Mouse (Mus musculus): Measurements from ENCODE around the gene Pdgfa.

Gene Pdgfa

DNA sequence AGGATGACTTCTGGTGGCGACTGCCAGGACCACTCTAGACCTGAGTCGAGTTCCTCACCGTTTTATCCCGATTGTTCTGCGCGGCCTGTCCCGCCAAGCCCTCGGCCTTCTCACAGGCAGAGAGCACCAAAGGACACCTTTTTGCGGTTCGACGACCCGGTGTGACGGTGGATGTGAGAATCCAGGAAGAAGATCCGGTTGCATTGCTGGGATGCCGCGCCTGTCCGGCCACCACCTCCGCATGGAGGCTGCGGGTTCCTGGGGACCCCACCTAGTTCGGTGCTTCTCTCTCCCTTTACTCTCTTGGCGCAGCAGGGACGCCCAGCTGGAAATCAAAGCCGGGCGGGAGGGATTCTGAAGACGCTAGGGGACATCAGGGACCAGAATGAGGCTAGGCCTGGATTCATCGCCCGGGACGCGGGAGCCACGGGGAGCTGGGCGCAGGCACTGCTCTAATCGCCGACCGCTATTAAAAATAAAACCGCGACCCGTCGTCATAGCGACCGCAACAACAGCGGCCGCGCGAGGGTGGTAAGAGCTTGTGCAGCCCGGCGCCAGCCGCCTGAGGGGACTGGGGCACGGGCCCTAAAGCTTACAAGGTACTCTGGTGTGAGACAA is at the start of gene Pdgfa:
Gene Pdgfa (minus strand): TSS at position 200 of the 618 bp plus-strand sequence.
- DNase-seq, result peak; percentile 83

DNA sequence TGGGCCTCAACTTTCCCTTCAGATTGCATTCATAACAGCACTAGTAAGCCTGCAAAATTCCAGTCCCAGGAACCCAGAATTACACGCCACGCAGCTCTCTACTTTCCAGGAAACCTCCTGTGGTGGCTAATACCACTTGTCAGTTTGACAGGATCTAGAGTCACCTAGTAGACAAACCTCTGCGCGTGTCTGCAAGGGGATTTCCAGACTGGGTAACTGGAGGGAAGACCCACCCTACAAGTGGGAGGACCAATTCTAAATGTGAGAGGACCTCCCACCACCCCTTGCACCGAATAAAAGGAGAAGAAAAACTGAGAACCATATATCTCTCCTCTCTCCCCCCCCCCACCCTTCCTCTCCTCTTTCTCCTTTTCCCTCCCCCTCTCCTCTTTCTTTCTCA is 49.5 kb upstream of the Pdgfa start:
- DNase-seq, result no peak

DNA sequence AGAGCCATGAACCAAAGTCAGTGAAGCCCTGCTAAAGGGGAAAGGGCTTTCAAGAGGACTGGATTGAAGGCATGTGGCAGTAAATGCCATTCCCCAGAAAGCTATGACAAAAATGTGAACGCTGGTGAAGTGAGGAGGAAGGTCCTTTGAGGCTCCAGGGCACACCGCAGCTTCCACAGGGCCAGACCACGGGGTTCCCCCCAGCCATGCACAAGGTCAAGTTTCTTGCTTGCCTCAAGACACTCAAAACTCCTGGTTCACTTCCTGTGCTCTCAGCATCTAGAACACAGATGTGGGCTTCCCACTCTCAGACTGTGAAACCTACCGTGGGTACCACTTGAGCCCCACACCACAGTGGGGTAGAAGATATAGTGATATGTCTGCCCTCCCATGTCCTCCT is 46.4 kb upstream of the Pdgfa start:
- DNase-seq, result no peak

DNA sequence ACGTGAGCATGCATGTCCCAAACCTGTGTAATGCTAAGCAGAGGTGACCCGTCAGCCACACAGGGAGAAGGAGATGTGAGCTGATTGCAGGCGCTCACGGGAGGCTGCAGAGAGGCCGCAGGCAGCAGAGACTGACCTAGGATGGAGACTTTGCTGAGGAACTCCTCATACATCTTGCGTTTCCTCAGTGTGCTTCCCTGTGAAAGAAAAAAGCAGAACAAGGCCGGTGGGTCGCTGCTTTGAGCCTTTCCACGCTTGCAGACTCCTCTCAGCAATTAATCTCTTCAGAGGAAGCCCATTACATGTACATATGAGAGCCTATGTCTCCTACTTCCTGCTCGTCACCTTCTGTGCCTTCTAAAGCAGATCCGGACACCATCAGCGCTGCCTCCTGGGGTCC is 45.1 kb upstream of the Pdgfa start:
- no peak for DNase-seq

DNA sequence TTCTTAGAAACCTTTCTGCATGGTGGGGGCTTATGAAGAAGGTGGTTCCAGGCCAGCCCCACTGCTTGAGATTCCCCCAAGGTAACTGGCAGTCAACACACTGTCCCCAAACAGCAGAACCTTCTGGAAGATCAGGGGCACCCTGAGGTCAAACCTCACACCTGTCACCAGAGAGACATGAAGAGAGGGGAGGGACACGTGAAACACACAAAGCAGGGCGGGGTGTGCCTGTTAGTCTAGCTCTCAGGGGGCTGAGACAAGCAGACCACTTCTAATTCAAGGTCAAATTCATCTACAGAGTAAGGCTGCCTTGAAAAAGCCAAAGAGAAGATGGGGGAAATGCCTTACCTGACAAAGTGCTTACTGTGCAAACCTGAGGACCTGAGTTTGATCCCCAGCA is 38.0 kb upstream of the Pdgfa start:
- DNase-seq, result no peak

DNA sequence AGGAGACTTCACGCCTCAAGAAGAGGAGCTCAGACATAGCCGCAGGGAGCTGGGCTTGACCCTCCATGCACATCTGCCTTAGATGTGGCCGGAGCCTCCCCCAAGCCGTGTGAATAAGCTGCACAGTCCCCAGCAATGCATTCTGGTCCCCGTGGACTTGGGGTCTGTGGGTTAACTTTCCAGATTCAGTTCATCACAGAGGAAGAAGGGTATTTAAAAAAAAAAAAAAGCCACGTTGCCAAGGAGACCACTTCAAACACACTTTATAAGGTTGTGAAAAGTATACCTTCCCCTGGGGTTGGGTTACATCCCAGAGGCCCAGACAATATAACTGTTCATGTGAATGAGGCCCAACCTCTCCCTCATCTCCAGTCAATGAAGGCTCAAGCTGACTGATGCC is 37.6 kb upstream of the Pdgfa start:
- no peak for DNase-seq

DNA sequence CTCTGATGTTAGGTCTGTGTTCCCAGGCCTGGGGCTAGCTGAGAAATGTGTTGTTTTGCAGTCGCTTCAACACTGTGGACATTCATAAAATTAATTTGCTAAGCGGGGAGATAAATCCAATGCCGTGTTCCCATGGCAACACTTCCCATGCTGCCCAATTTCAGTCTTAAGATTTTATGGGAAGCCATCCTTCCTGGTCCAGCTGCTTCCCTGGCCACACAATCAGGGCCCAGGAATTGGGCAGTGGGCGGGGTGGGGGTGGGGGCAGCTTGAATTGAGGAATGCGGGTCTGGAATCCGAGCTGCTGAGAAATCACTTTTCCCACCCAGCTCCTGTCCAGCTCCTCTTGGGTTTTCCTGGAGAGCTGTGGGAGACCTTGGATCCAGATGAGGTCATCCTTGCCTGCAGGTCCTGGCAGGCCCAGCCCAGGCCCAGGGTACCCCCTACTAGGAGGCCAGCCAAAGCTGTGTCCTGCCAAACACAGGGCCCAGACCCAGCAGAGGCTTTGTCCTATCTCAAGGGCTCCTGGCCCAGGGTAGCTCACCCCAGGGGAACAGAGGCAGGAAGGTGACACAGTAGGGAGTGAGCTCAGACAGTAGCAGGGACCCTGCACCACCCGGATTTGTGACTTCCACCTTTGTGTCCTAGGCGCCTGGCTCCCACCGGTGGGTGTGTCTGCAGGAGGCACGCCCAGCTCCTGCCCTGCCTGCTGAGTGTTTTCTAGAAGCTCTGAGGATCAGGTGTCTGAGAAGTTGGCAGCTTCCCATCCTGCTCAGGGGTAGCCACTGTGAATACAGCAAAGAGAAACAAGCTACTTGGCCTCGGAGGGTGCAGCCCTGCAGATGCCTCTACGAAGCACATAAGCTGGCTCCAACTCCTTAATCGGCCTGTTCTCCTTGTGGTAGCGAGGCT is 36.5 kb upstream of the Pdgfa start:
- DNase-seq, result peak; percentile 36

DNA sequence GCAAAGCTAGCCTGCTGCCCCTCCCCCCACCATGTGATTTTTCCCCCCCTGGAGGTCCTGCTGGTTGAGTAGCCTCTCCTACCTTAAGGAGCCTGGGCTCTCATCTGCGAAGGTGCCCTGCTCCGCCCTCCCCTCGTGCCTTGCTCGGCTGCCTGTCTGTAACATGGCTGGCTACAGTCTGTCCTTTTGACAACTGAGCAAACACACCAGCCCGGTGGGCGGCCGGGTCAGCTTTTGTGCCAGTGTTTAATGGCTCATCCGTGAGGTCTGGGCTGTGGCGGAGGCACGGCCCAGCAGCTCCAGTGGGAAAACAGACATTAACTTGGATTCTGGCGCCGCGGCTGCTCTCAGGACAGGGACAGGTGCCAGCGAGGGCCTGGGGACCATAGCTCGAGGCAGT is 30.4 kb upstream of the Pdgfa start:
- DNase-seq, result no peak

DNA sequence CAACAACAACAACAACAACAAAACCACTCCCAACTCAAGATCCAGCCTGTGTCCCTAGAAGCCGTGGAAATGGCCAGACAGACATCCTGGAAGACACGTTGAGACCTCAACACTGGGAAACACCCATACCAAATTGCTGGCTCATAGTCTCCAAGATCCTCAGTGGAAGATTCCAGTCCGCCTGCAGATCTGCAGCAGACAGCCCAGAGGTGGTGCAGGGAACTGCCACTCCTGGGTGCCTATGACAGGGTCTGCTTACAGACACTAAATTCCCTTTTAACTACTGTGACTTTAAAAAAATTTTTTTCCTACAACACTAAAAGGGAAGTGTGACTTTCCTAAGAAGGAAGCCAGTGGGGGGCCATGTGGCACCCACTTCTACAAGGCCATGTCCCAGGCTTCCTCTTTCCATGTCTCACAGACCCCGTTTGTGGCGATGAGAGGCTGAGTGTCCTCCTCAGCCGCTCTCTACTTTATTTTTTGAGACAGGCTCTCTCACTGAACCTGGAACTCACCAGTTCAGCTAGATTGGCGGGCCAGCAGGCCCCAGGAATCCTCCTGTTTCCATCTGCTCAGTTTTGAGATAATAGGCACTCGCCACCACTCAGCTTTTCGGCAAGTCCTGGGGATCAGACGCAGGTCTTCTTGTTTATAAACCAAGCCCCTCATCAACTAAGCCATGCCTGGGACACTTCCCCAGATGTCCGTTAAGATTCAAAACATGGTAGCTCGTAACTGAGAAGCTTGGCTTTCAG is 27.4 kb upstream of the Pdgfa start:
- DNase-seq, result no peak

DNA sequence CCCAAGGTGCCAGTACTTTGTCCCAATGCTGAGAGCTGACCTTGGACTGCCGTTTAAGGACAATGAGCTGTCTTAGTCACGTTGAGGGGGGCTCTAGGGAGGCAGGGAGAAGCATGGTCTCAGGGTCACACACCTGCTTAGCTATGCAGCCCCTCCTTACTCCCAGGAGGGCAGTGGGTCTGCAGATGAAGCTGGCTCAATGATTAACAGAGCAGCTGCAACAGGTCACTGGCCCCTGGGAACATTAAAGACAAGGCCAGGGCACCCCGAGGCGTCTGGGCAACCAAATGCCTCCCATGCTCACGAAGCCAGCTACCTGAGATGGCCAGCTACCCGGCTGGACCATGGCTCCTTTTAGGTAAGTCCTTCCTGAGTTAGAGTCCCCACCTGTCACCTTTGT is 23.4 kb upstream of the Pdgfa start:
- DNase-seq, result no peak

DNA sequence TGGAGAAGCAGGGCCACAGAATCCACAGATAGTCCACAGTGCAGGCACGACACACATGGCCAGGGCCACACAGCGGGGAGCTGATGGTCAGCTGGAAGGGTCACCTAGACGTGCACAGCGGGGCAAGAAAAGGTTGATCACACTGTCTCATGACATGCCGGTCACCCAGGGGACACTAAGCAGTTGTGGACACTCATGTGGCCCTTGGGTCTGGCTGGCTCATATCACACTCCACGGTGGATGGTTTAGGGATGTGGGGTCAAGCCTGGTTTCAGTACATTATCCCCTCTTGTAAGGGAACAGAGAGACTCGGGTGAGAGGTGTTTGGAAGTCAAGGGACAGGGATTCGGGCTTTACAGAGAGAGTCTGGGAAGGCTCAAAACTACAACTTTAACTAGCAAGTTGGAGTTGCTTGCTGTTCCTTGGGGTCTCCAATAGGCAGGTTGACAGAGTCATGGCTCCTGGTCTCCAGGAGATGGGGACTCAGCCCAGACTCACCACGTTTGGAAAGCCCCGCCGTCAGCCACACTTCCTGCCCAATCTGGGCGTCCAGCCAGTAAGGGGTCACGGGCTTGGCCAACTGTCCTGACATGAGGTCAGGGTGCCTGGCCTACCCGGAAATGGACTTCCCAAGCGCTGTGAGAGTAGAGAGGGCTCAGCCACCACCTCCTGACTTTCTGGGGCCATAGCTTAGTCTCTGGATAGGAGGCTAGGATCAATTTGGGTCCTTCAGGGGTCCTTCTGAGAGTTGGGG is 20.4 kb upstream of the Pdgfa start:
- DNase-seq, result peak; percentile 94

DNA sequence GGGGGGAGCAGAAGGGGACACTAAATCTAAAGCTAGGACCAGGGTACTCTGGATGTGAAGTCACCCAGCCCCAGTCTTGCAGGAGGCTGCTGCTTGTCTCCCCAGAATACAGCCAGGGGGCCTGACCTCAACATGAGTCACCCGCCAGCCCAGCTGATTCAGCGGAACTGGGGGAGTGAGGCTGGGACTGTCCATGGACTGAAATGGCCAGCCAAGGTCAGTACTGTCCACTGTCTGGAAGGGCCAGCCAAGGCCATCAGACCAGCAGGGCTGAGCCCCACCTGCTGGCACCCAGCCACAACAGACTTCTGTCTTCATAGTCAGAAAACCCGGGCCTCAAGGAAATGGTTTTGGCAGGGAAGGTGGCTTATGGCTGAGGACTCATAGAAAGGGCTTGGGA is 17.9 kb upstream of the Pdgfa start:
- peak; percentile 57 for DNase-seq

DNA sequence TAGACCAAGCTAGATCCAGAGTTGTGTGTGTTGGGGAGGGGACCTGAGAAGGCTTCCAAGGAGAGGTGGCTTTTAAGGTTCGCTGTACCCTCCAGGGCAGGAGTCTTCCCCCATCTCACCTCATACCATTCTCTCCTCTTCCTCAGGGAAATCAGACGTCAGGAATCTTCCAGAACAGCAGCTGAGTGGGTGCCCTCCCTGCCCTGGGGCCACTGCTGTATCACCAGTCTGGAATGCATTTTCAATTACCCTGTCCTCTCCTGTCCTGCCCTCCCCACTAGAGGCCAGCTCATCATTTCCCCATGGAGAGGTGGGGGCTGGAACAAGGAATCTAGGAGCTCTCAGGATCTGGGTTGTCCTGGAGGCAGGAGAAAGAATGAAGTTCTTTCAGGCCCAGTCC is 13.5 kb upstream of the Pdgfa start:
- no peak for DNase-seq

DNA sequence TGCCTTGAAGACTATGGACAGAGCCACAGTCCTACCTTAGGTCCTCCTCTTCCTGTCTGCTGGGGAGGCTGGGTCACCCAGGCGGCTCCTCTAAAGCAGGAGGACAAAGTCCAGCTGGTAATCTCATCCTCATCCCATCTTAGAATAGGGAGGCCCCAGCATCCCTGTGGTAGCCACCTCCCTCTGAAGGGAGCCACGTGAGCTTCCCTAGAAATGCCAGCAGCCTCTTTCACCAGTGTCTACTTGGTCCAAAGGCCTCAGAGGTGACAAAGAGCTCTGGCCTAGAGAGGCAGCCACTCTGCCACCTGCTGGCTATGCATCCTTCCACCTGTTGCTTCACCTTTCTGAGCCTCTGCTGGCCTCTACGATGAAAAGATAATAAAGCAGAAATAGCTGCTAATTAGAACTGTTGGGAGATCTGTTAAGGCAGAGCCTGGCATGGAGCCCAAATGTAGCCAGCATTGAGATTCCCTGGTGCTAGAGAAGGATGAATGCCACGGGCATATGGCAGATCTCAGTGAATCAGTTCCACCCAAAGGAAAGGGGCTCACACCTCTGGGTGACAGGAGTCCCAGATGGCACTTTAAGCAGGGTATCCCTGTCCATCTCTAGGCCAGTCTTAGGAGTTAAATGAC is 10.1 kb upstream of the Pdgfa start:
- DNase-seq, result peak; percentile 38

DNA sequence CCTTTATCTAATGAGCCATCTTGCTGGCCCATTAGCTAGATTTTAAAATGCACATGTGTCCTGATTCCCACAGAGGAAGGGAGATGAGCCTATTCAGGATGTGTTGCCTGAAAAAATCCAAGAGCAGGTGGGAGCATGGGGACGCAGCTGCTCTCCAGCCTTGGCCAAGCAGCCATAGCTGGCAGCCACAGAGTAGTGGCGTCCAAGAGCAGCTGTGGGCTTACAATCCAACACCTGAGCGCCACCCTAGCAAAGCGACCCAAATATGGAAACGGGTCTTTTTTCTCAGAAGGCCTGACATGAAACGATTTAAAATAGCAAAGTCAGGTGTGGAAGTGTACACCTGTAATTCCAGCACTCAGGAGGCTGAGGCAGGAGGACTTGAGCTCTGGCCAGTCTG is 7.4 kb upstream of the Pdgfa start:
- DNase-seq, result no peak

DNA sequence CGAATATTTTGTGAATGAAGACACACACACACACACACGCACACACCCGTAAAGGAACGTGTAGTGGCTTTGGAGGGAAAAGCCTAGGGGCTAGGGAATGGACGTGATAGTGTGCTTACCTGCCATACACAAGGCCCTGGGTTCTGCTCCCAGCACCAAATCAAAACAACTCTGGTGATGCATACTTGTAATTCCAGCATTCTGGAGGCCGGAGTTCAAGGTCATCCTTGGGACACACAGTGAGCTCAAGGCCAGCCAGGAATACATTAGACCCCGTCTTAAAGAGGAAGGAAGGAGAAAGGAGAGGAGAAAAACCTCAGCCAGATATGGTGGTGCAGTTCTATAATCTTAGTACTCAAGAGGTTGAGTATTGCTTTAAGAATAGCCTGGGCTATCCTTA is 2.5 kb upstream of the Pdgfa start:
- no peak for DNase-seq

DNA sequence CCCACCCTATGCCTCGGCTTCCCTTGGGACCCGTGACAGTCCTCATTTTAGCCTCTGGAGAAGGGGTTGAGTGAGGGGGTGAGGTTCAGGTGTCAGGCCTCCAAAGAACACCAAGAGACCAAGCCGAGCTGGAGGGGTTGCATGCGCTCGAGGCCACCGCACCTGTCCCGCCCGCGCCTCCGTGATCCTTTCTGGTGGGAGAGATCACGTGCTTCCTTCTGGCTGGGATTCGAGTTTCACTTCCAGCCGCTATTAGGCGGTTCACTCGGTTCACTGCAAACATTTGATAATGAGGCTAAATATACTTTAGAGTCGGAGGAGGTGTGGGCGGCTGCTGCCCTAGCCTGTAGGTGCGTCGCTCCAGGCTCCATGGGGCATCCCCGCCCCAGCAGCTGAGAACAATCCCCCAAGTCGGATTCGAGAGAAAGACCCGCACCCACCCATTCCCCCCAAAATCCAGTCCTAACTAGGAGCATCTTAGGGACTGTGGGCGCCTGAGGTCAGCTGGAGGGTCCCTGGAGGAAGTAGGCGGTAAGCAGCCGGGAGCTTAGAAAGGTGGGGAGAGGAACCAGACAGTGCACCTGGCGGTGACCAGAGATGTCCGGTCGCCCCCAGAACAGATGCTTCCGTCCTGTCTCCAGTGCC is 888 bp upstream of the Pdgfa start:
- DNase-seq, result peak; percentile 57

DNA sequence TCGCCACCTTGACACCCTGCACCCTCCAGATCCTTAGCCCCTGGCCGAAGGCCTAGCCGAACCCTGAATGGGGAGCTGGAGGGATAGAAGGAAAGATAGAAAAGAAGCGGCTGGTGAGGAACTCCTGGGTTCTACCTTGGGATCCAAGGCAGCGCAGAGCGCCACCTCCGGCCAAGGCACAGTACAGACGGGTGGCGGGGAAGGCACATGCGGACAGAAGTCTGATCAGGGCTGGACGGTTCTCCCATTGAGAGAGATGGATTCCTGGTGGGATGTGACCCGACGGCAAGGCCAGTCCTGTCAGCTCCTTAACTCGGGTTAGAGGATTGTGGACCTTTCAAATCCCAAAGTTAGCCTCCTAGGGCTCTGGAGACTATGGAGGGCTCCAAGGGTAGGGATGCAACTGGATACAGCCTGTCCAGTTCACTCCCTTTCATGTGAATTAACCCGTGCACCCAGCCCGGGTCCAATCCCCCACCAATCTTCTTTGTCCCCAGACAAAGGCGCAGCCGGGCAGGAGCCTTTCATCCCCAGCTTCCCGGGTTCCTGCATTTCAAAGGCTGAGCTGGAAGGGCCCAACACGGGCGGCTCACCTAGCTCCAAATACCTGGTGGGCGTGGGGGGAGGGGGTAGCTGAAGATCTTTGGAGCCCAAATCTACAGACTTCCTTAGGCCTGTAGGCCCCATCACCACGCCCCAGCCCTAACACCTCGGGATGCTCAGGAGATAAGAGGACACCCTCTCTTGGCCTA is 672 bp downstream of the Pdgfa start:
- DNase-seq, result peak; percentile 67

DNA sequence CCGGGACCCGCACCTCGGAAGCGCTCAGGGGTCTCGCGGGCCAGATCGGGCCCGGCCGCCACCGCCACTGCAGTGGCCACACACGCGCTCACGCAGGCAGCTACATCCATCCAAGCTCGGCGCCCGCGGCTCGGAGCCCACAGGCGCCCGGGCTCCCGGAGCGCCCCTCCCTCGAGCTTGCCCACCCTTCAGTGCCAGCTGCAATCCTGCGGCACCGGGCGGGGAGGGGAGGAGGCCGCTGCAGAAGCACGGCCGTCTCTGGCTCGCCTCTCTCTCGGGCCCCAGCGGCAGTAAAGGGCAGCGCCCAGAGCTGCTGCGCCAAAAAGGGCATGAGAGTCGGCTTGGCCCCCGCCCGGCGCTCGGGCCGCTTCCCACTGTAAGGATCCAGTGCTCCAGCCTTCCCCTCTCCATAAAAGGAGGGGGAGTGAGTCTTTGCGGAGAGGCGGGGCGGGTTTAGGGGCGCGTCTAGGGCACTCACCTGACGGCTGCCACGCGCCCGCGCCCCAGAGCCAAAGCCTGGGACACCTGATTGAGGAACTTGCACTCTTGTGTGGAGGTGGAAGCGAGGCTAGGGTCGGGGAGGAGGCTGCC is 1.4 kb downstream of the Pdgfa start:
- peak; percentile 87 for DNase-seq

DNA sequence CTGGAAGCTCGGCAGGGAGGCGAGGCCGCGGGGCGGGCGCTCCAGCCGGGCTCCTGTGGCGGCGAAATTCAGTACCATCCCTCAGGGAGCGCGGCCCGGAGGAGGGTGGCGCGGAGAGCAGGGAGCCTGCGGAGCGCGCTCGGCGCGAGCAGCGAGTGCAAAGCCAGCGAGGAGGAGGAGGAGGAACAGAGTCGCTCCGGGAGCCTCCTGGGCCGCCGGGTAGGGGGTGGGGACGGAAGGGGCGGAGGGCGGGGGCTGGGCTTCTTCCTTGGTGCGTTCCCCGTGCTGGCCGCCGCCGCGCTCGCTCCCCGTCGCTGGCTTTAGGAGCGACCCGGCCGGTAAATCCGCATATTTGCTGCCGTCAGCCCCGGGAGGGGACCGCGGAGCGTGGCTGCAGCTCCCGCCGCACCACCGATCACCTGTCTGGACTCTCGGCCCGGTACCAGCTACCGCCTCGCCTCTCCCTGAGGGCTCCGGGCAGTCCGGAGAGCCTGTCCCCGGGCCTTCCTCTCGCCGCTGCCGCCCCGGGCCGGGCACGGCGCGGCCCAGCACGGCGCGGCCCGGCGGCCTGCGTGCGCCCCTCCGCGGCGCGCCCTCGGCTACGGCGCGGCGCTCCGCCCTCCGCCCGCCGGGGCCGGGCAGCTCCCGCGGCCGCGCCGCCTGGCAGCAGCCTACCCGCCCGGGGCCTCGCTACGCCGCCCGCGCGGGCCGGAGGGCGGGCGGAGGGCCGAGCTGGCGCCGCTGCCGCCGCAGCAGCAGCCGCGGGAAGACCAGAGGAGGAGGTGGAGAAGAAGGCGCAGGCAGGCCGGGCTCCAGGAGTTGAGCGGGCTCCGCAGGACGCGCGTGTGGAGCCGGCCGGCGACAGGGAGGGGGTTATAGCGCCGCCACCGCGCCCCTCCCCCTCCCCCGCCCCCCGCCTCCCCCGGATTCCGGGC is 2.1 kb downstream of the Pdgfa start:
- DNase-seq, result peak; percentile 84

Data from lung, postnatal 10 days (tissue).